Mouse (Mus musculus) lung, postnatal 0 days (tissue): ENCODE data around the gene Adrm1. TPM values are rescaled to one million over a fixed set of nuclear protein-coding genes. Genes with fewer than 3 reads are reported as not detected.
A peak's percentile ranks its signal among the peaks of the same experiment; 100 is the strongest.

Experiments used
- ATAC-seq: fragments of 200-750 bp; cut with Nextera tagmentation; 2 replicates; pipeline ENCODE4 v1.8.0; 2017; ENCODE audit warnings: moderate library complexity
- DNase-seq: peaks from one replicate; pipeline ENCODE4 v3.0.0-alpha.2; 2016; ENCODE audit warnings: low spot score
- H3K27ac ChIP-seq: fragments of 300-500 bp; sonication (generic); 2 replicates; pipeline ENCODE4 v1.5.1; 2014; ENCODE audit warnings: antibody characterized with exemption, mild to moderate bottlenecking, low read length, mixed read lengths
- H3K27me3 ChIP-seq: fragments of 300-500 bp; sonication (generic); replicated peaks from 2 replicates; pipeline ENCODE4 v1.6.1; 2014; ENCODE audit warnings: low read length, mixed read lengths; ENCODE audit not compliant: insufficient read depth
- H3K36me3 ChIP-seq: fragments of 300-500 bp; sonication (generic); 2 replicates; pipeline ENCODE4 v1.6.1; 2014; ENCODE audit warnings: low read length, mixed read lengths; ENCODE audit not compliant: insufficient read depth
- H3K4me1 ChIP-seq: fragments of 300-500 bp; sonication (generic); 2 replicates; pipeline ENCODE4 v1.6.1; 2014; ENCODE audit warnings: antibody characterized with exemption, low read depth, low read length, mixed read lengths; ENCODE audit not compliant: insufficient read depth
- H3K4me2 ChIP-seq: fragments of 300-500 bp; sonication (generic); replicated peaks from 2 replicates; pipeline ENCODE4 v1.6.1; 2014; ENCODE audit warnings: low read depth, mild to moderate bottlenecking, low read length, moderate library complexity, mixed read lengths
- H3K4me3 ChIP-seq: fragments of 300-500 bp; sonication (generic); 2 replicates; pipeline ENCODE4 v1.5.1; 2014; ENCODE audit warnings: low read depth, low read length
- H3K9ac ChIP-seq: fragments of 300-500 bp; sonication (generic); replicated peaks from 2 replicates; pipeline ENCODE4 v1.6.1; 2014; ENCODE audit warnings: low read depth, mild to moderate bottlenecking
- H3K9me3 ChIP-seq: fragments of 300-500 bp; sonication (generic); 2 replicates; pipeline ENCODE4 v1.6.1; 2016; ENCODE audit warnings: low read length, mixed read lengths
- CTCF ChIP-seq: IDR thresholded peaks from 2 replicates; pipeline ENCODE4 v1.5.1; 2016; ENCODE audit warnings: antibody characterized with exemption, mild to moderate bottlenecking
- EP300 ChIP-seq: IDR thresholded peaks from 2 replicates; pipeline ENCODE4 v1.6.1; 2016; ENCODE audit warnings: antibody characterized with exemption, mild to moderate bottlenecking, control low read depth
- WGBS: fragments of 180-500 bp; shearing (Covaris S2); extraction: QIAGEN DNeasy Blood & Tissue Kit; methylation state at CpG from one replicate; pipeline ENCODE4 v1.1.7; 2014; 5-methylcytosine and 5-hydroxymethylcytosine counted together
- polyA plus RNA-seq: library from polyadenylated mRNA; unstranded; fragments of >200 nt; fragmentation: Nextera tagmentation; extraction: Ambion mirVana; gene quantifications from 2 replicates; pipeline ENCODE4 v1.2.1, GENCODE M21; 2015

The Adrm1 gene
- polyA plus RNA-seq, 1 experiment from 2014 or later: 136 TPM

- Histone ChIP-seq H3K9me3 (no peaks in the 10 kb centered on the region), H3K4me3 (no peak overlapping the region), H3K27me3 (no peaks in the 10 kb centered on the region), H3K27ac (peak overlapping the region; percentile 94), H3K36me3 (peaks cover 5% of the 10 kb centered on the region; the same call in 1 of the 2 replicates), H3K4me2 (no peak overlapping the region), H3K4me1 (peaks cover 80% of the 10 kb centered on the region), H3K9ac (no peak overlapping the region)
- DNase-seq (peak; percentile 70), ATAC-seq (no peak)
- TF ChIP-seq EP300 (no peak), CTCF (no peak)
- WGBS: 52% methylated on average over 8 of the region's 8 CpGs
Observed at GRCm38 (mm10) chr2:180217587-180217986, 46.3 kb downstream of the Adrm1 start.

GRCm38 (mm10) chr2:180218241-180218640 lies 47.0 kb downstream of the Adrm1 start:
- Histone ChIP-seq H3K36me3 (peaks cover 5% of the 10 kb centered on the region; the same call in 1 of the 2 replicates), H3K4me2 (no peak overlapping the region), H3K4me1 (peaks cover 86% of the 10 kb centered on the region), H3K9ac (no peak overlapping the region), H3K27me3 (no peaks in the 10 kb centered on the region), H3K4me3 (no peak overlapping the region), H3K27ac (peak overlapping the region; percentile 94), H3K9me3 (no peaks in the 10 kb centered on the region)
- WGBS: 38% methylated on average over 3 of the region's 3 CpGs
- no peak for TF ChIP-seq EP300
- TF ChIP-seq CTCF: no peak
- ATAC-seq: no peak
- no peak for DNase-seq

- peak; percentile 77 for DNase-seq
- Histone ChIP-seq H3K27me3 (no peaks in the 10 kb centered on the region), H3K4me1 (peaks cover 90% of the 10 kb centered on the region), H3K4me2 (no peak overlapping the region), H3K4me3 (no peak overlapping the region), H3K9me3 (no peaks in the 10 kb centered on the region), H3K27ac (peak overlapping the region; percentile 94), H3K36me3 (peaks cover 5% of the 10 kb centered on the region; the same call in 1 of the 2 replicates), H3K9ac (no peak overlapping the region)
- WGBS: 8% methylated on average over 4 of the region's 5 CpGs
- TF ChIP-seq CTCF (no peak), EP300 (peak; percentile 70)
- ATAC-seq: peak; percentile 47
Observed at GRCm38 (mm10) chr2:180218677-180219076, 47.4 kb downstream of the Adrm1 start.

GRCm38 (mm10) chr2:180219145-180219943 lies 48.1 kb downstream of the Adrm1 start:
- Histone ChIP-seq H3K9ac (0 out of 2 replicates have a peak overlapping the region, but pooled peaks have one; percentile 5), H3K27ac (peak overlapping the region; percentile 94), H3K27me3 (no peaks in the 10 kb centered on the region), H3K9me3 (no peaks in the 10 kb centered on the region), H3K36me3 (peaks cover 5% of the 10 kb centered on the region; the same call in 1 of the 2 replicates), H3K4me2 (peak overlapping the region; percentile 25; the same call in 1 of the 2 replicates), H3K4me3 (no peak overlapping the region), H3K4me1 (peaks cover 84% of the 10 kb centered on the region)
- TF ChIP-seq EP300 (no peak), CTCF (no peak)
- DNase-seq: no peak
- 49% methylated on average over 14 of the region's 15 CpGs for WGBS
- no peak for ATAC-seq

GRCm38 (mm10) chr2:180220165-180220564 lies 48.9 kb downstream of the Adrm1 start:
- DNase-seq: peak; percentile 83
- no peaks in the 10 kb centered on the region for H3K27me3 ChIP-seq
- peak; percentile 84 for TF ChIP-seq EP300
- peak; percentile 19; the same call in 1 of the 2 replicates for TF ChIP-seq CTCF
- 39% methylated on average over 9 of the region's 9 CpGs for WGBS
- H3K4me3 ChIP-seq: no peak overlapping the region
- no peaks in the 10 kb centered on the region for H3K9me3 ChIP-seq
- H3K4me1 ChIP-seq: peaks cover 76% of the 10 kb centered on the region
- peaks cover 5% of the 10 kb centered on the region; the same call in 1 of the 2 replicates for H3K36me3 ChIP-seq
- H3K4me2 ChIP-seq: peak overlapping the region; percentile 25; the same call in 1 of the 2 replicates
- H3K27ac ChIP-seq: peak overlapping the region; percentile 94
- H3K9ac ChIP-seq: no peak overlapping the region
- peak; percentile 40 for ATAC-seq

- H3K9ac ChIP-seq: no peak overlapping the region
- H3K9me3 ChIP-seq: no peaks in the 10 kb centered on the region
- ATAC-seq (no peak), DNase-seq (no peak)
- TF ChIP-seq CTCF: no peak
- TF ChIP-seq EP300: no peak
- H3K27me3 ChIP-seq: no peaks in the 10 kb centered on the region
- H3K36me3 ChIP-seq: peaks cover 5% of the 10 kb centered on the region; the same call in 1 of the 2 replicates
- H3K4me1 ChIP-seq: peaks cover 67% of the 10 kb centered on the region
- peak overlapping the region; percentile 94 for H3K27ac ChIP-seq
- WGBS: 57% methylated on average over 9 of the region's 9 CpGs
- no peak overlapping the region for H3K4me3 ChIP-seq
- no peak overlapping the region for H3K4me2 ChIP-seq
Observed at GRCm38 (mm10) chr2:180221051-180221450, 49.8 kb downstream of the Adrm1 start.
